Mouse (Mus musculus) cerebellum, postnatal 10 days (tissue): ENCODE results near the gene Tars.

Source experiments
- DNase-seq, 2 experiments: peaks; one replicate each; pipeline ENCODE4 v3.0.0; 2021; ENCODE audit warnings: mixed read lengths in 2 of 2

Tars gene

GRCm38 (mm10) chr15:11360888-11361287 is 38.6 kb downstream of the Tars start:
- DNase-seq = no peak

GRCm38 (mm10) chr15:11357501-11357900 is 42.0 kb downstream of the Tars start:
- no peak for DNase-seq

- no peak for DNase-seq
These were observed 43.6 kb downstream of the Tars start for GRCm38 (mm10) chr15:11355865-11356264.

- DNase-seq = peak; percentile 16 to 38
These were observed 59.8 kb downstream of the Tars start for GRCm38 (mm10) chr15:11339467-11340180.
